Mouse (Mus musculus) stomach, embryonic 16.5 days (tissue): ENCODE measurements around the gene Ank2. TPM values are rescaled to one million over a fixed set of nuclear protein-coding genes. Genes with fewer than 3 reads are reported as not detected.

ENCODE experiments used
- ATAC-seq: fragments of 200-750 bp; cut with Nextera tagmentation; 2 replicates; pipeline ENCODE4 v1.8.0; 2017; ENCODE audit warnings: moderate number of reproducible peaks, moderate TSS enrichment; ENCODE audit not compliant: insufficient read depth, low FRiP score
- H3K27ac ChIP-seq: fragments of 300-500 bp; sonication (generic); 2 replicates; pipeline ENCODE4 v1.5.1; 2014; ENCODE audit warnings: low read length
- H3K27me3 ChIP-seq: fragments of 300-500 bp; sonication (generic); 2 replicates; pipeline ENCODE4 v1.6.1; 2014; ENCODE audit warnings: low read length, control low read depth, mixed read lengths; ENCODE audit not compliant: control insufficient read depth, insufficient read depth
- H3K36me3 ChIP-seq: fragments of 300-500 bp; sonication (generic); 2 replicates; pipeline ENCODE4 v1.6.1; 2014; ENCODE audit warnings: low read length; ENCODE audit not compliant: control insufficient read depth, insufficient read depth
- H3K4me1 ChIP-seq: fragments of 300-500 bp; sonication (generic); 2 replicates; pipeline ENCODE4 v1.6.1; 2014; ENCODE audit warnings: low read length, control low read depth, mixed read lengths; ENCODE audit not compliant: control insufficient read depth, insufficient read depth
- H3K4me2 ChIP-seq: fragments of 300-500 bp; sonication (generic); 2 replicates; pipeline ENCODE4 v1.6.1; 2014; ENCODE audit warnings: low read depth, low read length, mixed read lengths
- H3K4me3 ChIP-seq: fragments of 300-500 bp; sonication (generic); replicated peaks from 2 replicates; pipeline ENCODE4 v1.5.1; 2014; ENCODE audit warnings: mild to moderate bottlenecking, low read length
- H3K9ac ChIP-seq: fragments of 300-500 bp; sonication (generic); 2 replicates; pipeline ENCODE4 v1.6.1; 2014; ENCODE audit warnings: low read length
- H3K9me3 ChIP-seq: fragments of 300-500 bp; sonication (generic); replicated peaks from 2 replicates; pipeline ENCODE4 v1.6.1; 2016; ENCODE audit warnings: low read length, control low read depth; ENCODE audit not compliant: control insufficient read depth
- WGBS: fragments of 180-500 bp; shearing (Covaris S2); extraction: QIAGEN DNeasy Blood & Tissue Kit; methylation state at CpG from one replicate; pipeline ENCODE4 v1.1.7; 2014; 5-methylcytosine and 5-hydroxymethylcytosine counted together
- polyA plus RNA-seq: library from polyadenylated mRNA; unstranded; fragments of >200 nt; fragmentation: Nextera tagmentation; extraction: Ambion mirVana; gene quantifications from 2 replicates; pipeline ENCODE4 v1.2.1, GENCODE M21; 2015

The Ank2 gene
- polyA plus RNA-seq, 1 experiment from 2014 or later = 40.0 TPM

DNA sequence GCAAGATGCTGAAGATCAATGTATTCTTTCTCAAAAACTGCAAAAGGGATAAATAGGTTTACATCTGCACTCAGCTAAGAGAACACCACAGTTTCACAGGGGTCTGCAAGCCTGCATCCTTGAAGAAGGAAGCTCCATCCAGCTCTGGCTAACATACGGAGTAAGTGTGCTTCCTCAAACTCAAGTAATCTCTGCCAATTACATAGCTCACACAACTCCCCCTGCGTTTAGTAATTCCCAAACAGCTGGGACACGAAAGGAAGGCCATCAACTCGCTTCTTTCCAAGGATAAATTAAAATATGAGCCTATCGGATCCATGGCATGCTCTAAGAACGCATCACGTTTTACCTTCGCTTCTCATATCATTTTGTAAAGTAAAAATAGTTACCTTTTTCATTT is 137.3 kb downstream of the Ank2 start:
- no peaks in the 10 kb centered on the region for H3K4me1 ChIP-seq
- no peaks in the 10 kb centered on the region for H3K9me3 ChIP-seq
- no peak overlapping the region for H3K9ac ChIP-seq
- no peak overlapping the region for H3K4me3 ChIP-seq
- no peak overlapping the region for H3K27ac ChIP-seq
- H3K4me2 ChIP-seq = no peak overlapping the region
- no peaks in the 10 kb centered on the region for H3K36me3 ChIP-seq
- H3K27me3 ChIP-seq = no peaks in the 10 kb centered on the region
- 75% methylated on average over 8 of the region's 8 CpGs for WGBS
- ATAC-seq = no peak

GRCm38 (mm10) chr3:127361384-127361783 is 137.8 kb downstream of the Ank2 start:
- Histone ChIP-seq H3K4me1 (no peaks in the 10 kb centered on the region), H3K36me3 (no peaks in the 10 kb centered on the region), H3K9ac (no peak overlapping the region), H3K9me3 (no peaks in the 10 kb centered on the region), H3K4me2 (no peak overlapping the region), H3K27me3 (no peaks in the 10 kb centered on the region), H3K27ac (no peak overlapping the region), H3K4me3 (no peak overlapping the region)
- ATAC-seq = no peak
- WGBS = 66% methylated on average over 5 of the region's 5 CpGs

GRCm38 (mm10) chr3:127355252-127355651 is 143.9 kb downstream of the Ank2 start:
- ATAC-seq = no peak
- WGBS = 34% methylated on average over 5 of the region's 5 CpGs
- no peak overlapping the region for H3K4me2 ChIP-seq

GRCm38 (mm10) chr3:127350602-127351362 is 148.4 kb downstream of the Ank2 start:
- no peak overlapping the region for H3K4me2 ChIP-seq
- no peak overlapping the region for H3K9ac ChIP-seq

More at GRCm38 (mm10) chr3:127355252-127355651, 143.9 kb downstream of the Ank2 start:
- H3K27me3 ChIP-seq = no peaks in the 10 kb centered on the region
- no peak overlapping the region for H3K4me3 ChIP-seq
- no peaks in the 10 kb centered on the region for H3K4me1 ChIP-seq
- H3K9ac ChIP-seq = no peak overlapping the region
- no peak overlapping the region for H3K27ac ChIP-seq
- H3K36me3 ChIP-seq = no peaks in the 10 kb centered on the region
- H3K9me3 ChIP-seq = no peaks in the 10 kb centered on the region

DNA sequence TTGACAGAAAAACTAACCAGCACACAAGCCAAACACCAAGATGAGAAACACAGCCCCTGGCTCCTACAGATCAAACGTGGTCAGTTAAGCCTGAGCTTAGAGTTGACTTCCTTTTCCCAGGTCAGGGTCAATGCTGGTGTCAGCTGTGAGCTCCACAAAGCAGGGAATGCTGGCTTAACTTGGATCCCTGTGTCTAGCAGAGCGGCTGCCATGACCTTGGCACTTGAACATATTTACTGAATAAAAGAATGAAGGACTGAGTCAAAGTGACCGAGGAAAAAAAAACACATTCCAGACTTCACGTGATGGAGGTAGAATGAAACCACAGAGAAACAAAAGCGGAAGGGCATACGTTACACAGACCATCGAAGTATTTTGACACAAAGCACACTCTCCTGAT is 150.2 kb downstream of the Ank2 start:
- 61% methylated on average over 7 of the region's 7 CpGs for WGBS
- H3K27ac ChIP-seq = no peak overlapping the region
- no peaks in the 10 kb centered on the region for H3K36me3 ChIP-seq
- no peak overlapping the region for H3K9ac ChIP-seq
- no peak overlapping the region for H3K4me3 ChIP-seq
- no peak overlapping the region for H3K4me2 ChIP-seq
- no peak for ATAC-seq
- 0 out of 2 replicates have a peak, but pooled peaks cover 3% of the 10 kb centered on the region for H3K9me3 ChIP-seq
- H3K4me1 ChIP-seq = no peaks in the 10 kb centered on the region
- H3K27me3 ChIP-seq = no peaks in the 10 kb centered on the region

More at GRCm38 (mm10) chr3:127350602-127351362, 148.4 kb downstream of the Ank2 start:
- 85% methylated on average over 9 of the region's 9 CpGs for WGBS
- Histone ChIP-seq H3K4me1 (no peaks in the 10 kb centered on the region), H3K27ac (no peak overlapping the region), H3K36me3 (no peaks in the 10 kb centered on the region), H3K27me3 (no peaks in the 10 kb centered on the region), H3K4me3 (no peak overlapping the region), H3K9me3 (0 out of 2 replicates have a peak, but pooled peaks cover 3% of the 10 kb centered on the region)
- ATAC-seq = no peak

GRCm38 (mm10) chr3:127345860-127346459 is 153.2 kb downstream of the Ank2 start:
- H3K27ac ChIP-seq = no peak overlapping the region
- 76% methylated on average over 8 of the region's 8 CpGs for WGBS
- H3K9me3 ChIP-seq = 0 out of 2 replicates have a peak, but pooled peaks cover 3% of the 10 kb centered on the region
- H3K9ac ChIP-seq = no peak overlapping the region
- no peaks in the 10 kb centered on the region for H3K4me1 ChIP-seq
- no peaks in the 10 kb centered on the region for H3K36me3 ChIP-seq
- H3K27me3 ChIP-seq = no peaks in the 10 kb centered on the region
- ATAC-seq = no peak
- H3K4me3 ChIP-seq = no peak overlapping the region
- no peak overlapping the region for H3K4me2 ChIP-seq

DNA sequence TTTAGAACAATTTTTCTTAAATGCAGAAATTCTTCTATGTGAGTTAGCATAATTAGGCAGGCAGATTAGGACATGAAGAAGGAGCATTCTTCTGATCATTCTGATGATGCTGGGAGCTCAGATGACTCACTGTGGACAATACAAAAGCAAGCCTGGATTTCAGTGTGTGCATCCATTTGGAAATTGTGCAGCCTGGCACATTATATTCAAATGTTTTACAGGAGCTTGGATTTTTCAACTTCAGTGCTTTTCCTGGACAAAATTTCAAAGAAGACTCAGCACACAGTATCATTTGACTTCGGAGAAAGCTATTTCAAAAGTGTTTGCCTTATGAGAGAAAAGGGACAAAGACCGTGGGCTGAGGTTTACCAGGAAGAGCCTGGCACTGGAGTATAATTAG is 157.8 kb downstream of the Ank2 start:
- no peak overlapping the region for H3K27ac ChIP-seq
- H3K4me2 ChIP-seq = no peak overlapping the region
- no peaks in the 10 kb centered on the region for H3K27me3 ChIP-seq
- 89% methylated on average over 2 of the region's 2 CpGs for WGBS
- H3K36me3 ChIP-seq = no peaks in the 10 kb centered on the region
- no peaks in the 10 kb centered on the region for H3K4me1 ChIP-seq
- H3K9me3 ChIP-seq = no peaks in the 10 kb centered on the region
- no peak overlapping the region for H3K4me3 ChIP-seq
- no peak overlapping the region for H3K9ac ChIP-seq
- no peak for ATAC-seq

- no peak overlapping the region for H3K4me3 ChIP-seq
- no peak overlapping the region for H3K27ac ChIP-seq
- no peaks in the 10 kb centered on the region for H3K27me3 ChIP-seq
- WGBS = 81% methylated on average over 6 of the region's 6 CpGs
- no peaks in the 10 kb centered on the region for H3K36me3 ChIP-seq
- no peak for ATAC-seq
- no peak overlapping the region for H3K9ac ChIP-seq
- no peaks in the 10 kb centered on the region for H3K9me3 ChIP-seq
- no peak overlapping the region for H3K4me2 ChIP-seq
- H3K4me1 ChIP-seq = no peaks in the 10 kb centered on the region
Measured at GRCm38 (mm10) chr3:127334876-127335275, 164.3 kb downstream of the Ank2 start.

DNA sequence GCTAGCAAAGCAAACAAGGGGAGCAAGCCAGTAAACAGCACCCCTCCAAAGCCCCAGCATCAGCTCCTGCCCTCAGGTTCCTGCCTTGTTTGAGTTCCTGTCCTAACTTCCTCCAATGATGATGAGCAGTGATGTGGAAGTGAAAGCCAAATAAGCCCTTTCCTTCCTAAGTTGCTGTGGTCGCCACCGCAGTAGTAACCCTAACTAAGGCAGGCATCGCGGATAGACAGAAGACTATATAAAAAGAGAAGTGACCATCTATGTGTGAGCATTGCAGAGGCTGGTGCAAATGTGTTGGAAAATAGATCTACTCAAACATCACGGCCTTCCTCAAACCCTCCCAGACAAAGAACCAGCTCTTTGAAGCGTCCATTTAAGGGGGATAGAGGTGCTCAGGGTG is 167.6 kb downstream of the Ank2 start:
- H3K27me3 ChIP-seq = no peaks in the 10 kb centered on the region
- WGBS = 85% methylated on average over 6 of the region's 6 CpGs
- no peak overlapping the region for H3K9ac ChIP-seq
- ATAC-seq = no peak
- no peak overlapping the region for H3K4me2 ChIP-seq
- no peaks in the 10 kb centered on the region for H3K4me1 ChIP-seq
- H3K27ac ChIP-seq = no peak overlapping the region
- H3K9me3 ChIP-seq = no peaks in the 10 kb centered on the region
- no peaks in the 10 kb centered on the region for H3K36me3 ChIP-seq
- H3K4me3 ChIP-seq = no peak overlapping the region
